Mouse (Mus musculus) C2C12 (cell line): ENCODE results near the gene Cd86.

Experiments used
- CTCF ChIP-seq: IDR thresholded peaks from one replicate; pipeline ENCODE4 v1.5.1; 2011; ENCODE audit not compliant: control insufficient read depth, insufficient read depth, insufficient read length
- MAX ChIP-seq: IDR thresholded peaks from one replicate; pipeline ENCODE4 v1.6.1; 2011; ENCODE audit warnings: mild to moderate bottlenecking, control low read depth
- USF1 ChIP-seq: IDR thresholded peaks from one replicate; pipeline ENCODE4 v1.6.1; 2011; ENCODE audit warnings: low read depth, mild to moderate bottlenecking, control low read depth, moderate library complexity

DNA sequence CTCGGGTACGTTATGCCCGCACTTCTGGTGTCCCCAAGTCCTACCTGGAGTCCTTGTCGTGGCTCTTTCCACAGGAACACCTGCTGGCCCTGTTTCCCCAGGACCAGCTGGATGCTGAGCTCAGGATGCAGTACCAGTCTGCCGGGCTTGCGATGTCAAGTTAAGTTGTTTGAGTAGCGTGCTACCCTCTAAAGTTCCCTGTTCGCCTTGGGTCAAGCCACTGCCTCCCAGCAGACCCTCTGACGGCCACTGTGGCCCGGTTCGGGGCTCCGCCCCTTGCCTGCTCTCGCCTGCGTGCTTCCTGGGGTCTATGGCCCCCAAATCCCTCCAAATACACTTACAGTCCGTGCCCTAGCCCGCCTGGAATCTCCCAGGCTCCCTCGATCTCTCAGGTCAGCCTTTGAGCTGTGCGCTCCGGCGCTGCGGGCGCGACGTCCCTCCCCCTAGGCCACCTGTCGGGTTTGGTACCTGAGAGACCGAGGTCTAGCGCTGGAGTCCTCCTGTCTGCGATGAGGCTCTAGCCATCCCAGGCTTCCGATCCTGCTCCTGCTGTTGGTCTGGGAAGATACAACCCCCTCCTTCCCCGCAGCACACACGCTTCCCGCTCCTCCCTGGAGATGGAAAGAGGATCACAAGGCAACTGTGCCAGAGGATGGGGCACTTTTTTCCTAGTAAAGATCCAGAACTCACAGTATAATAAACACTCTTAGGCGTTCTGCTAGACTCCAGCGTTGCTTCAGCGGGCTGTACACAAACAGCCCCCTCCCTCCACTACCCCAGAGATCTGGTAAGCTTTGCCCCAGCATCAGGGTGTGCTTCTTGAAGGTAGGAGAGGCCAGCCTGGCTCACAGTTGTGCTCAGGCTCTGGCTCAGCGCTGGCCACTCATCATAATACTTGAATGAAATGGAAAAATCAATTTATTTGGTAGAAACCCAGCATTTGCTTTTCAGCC, 104.2 kb downstream of the Cd86 start, which contains the start of gene Casr:
- TF ChIP-seq CTCF (no peak), MAX (no peak), USF1 (no peak)
